Mouse (Mus musculus) midbrain, embryonic 13.5 days (tissue): ENCODE measurements around the gene Trim17. TPM values are rescaled to one million over a fixed set of nuclear protein-coding genes. Genes with fewer than 3 reads are reported as not detected.

ENCODE experiments used
- ATAC-seq: fragments of 200-750 bp; cut with Nextera tagmentation; 2 replicates; pipeline ENCODE4 v1.8.0; 2017; ENCODE audit warnings: mild to moderate bottlenecking, moderate TSS enrichment, moderate library complexity
- H3K27ac ChIP-seq: fragments of 300-500 bp; sonication (generic); 2 replicates; pipeline ENCODE4 v1.5.1; 2015; ENCODE audit warnings: inconsistent platforms, mild to moderate bottlenecking, moderate library complexity
- H3K27me3 ChIP-seq: fragments of 300-500 bp; sonication (generic); 2 replicates; pipeline ENCODE4 v1.6.1; 2015; ENCODE audit warnings: mild to moderate bottlenecking, inconsistent platforms
- H3K36me3 ChIP-seq: fragments of 300-500 bp; sonication (generic); 2 replicates; pipeline ENCODE4 v1.6.1; 2015; ENCODE audit warnings: mild to moderate bottlenecking, inconsistent platforms
- H3K4me1 ChIP-seq: fragments of 300-500 bp; sonication (generic); replicated peaks from 2 replicates; pipeline ENCODE4 v1.6.1; 2015; ENCODE audit warnings: inconsistent platforms
- H3K4me2 ChIP-seq: fragments of 300-500 bp; sonication (generic); replicated peaks from 2 replicates; pipeline ENCODE4 v1.6.1; 2015; ENCODE audit warnings: moderate library complexity, mild to moderate bottlenecking, inconsistent platforms
- H3K4me3 ChIP-seq: fragments of 300-500 bp; sonication (generic); replicated peaks from 2 replicates; pipeline ENCODE4 v1.5.1; 2015; ENCODE audit warnings: mild to moderate bottlenecking, inconsistent platforms
- H3K9ac ChIP-seq: fragments of 300-500 bp; sonication (generic); replicated peaks from 2 replicates; pipeline ENCODE4 v1.6.1; 2015; ENCODE audit warnings: mild to moderate bottlenecking, inconsistent platforms
- H3K9me3 ChIP-seq: fragments of 300-500 bp; sonication (generic); 2 replicates; pipeline ENCODE4 v1.6.1; 2016; ENCODE audit warnings: mild to moderate bottlenecking, inconsistent platforms
- WGBS: fragments of 180-500 bp; shearing (Covaris S2); methylation state at CpG from one replicate; pipeline ENCODE4 v1.1.7; 2015; 5-methylcytosine and 5-hydroxymethylcytosine counted together
- microRNA-seq: library from miRNA; unstranded; fragments of <30 nt; microRNA quantifications from one replicate; pipeline ENCODE4, GENCODE M21; 2016
- polyA plus RNA-seq: library from polyadenylated mRNA; unstranded; fragments of >200 nt; fragmentation: Nextera tagmentation; extraction: Ambion mirVana; gene quantifications from 2 replicates; pipeline ENCODE4 v1.2.1, GENCODE M21; 2015

Trim17 gene
- polyA plus RNA-seq, 1 experiment from 2014 or later: 1.3 TPM

- H3K27ac ChIP-seq: no peak overlapping the region
- no peak overlapping the region for H3K4me3 ChIP-seq
- no peak overlapping the region for H3K9ac ChIP-seq
- ATAC-seq: no peak
- 92% methylated on average over 21 of the region's 21 CpGs for WGBS
- peaks cover 9% of the 10 kb centered on the region for H3K27me3 ChIP-seq
- H3K4me2 ChIP-seq: no peak overlapping the region
- H3K9me3 ChIP-seq: no peaks in the 10 kb centered on the region
- no peaks in the 10 kb centered on the region for H3K4me1 ChIP-seq
- no peaks in the 10 kb centered on the region for H3K36me3 ChIP-seq
Measured at GRCm38 (mm10) chr11:59000635-59001034, 46.1 kb downstream of the Trim17 start.

- Histone ChIP-seq H3K4me1 (no peaks in the 10 kb centered on the region), H3K27me3 (no peaks in the 10 kb centered on the region), H3K36me3 (no peaks in the 10 kb centered on the region), H3K9ac (no peak overlapping the region), H3K4me3 (no peak overlapping the region), H3K9me3 (no peaks in the 10 kb centered on the region), H3K4me2 (no peak overlapping the region), H3K27ac (no peak overlapping the region)
- 80% methylated on average over 7 of the region's 7 CpGs for WGBS
- ATAC-seq: no peak
Measured at GRCm38 (mm10) chr11:59002327-59003079, 48.0 kb downstream of the Trim17 start.

- Histone ChIP-seq H3K9ac (no peak overlapping the region), H3K27ac (no peak overlapping the region), H3K4me1 (no peaks in the 10 kb centered on the region), H3K9me3 (no peaks in the 10 kb centered on the region), H3K4me3 (no peak overlapping the region), H3K27me3 (no peaks in the 10 kb centered on the region), H3K36me3 (no peaks in the 10 kb centered on the region), H3K4me2 (no peak overlapping the region)
- ATAC-seq: no peak
- 33% methylated on average over 9 of the region's 9 CpGs for WGBS
Measured at GRCm38 (mm10) chr11:59015052-59015451, 60.6 kb downstream of the Trim17 start.

Small RNAs within 50 kb of the gene (microRNA-seq; reads per million reads assigned to microRNA genes)
- not detected for gene Gm44313

Other genes starting within 250 kb of the Trim17 start
- not detected in 2 replicates for gene Olfr318, start 230.7 kb upstream of the Trim17 start, polyA plus RNA-seq
- 0.12 and 0.23 TPM in 2 replicates for gene Olfr317, start 215.5 kb upstream of the Trim17 start, polyA plus RNA-seq
- gene Olfr316, start 202.0 kb upstream of the Trim17 start, polyA plus RNA-seq: not detected in 2 replicates
- gene Olfr315, start 181.5 kb upstream of the Trim17 start, polyA plus RNA-seq: not detected in 2 replicates
- not detected in 2 replicates for gene Olfr314, start 171.7 kb upstream of the Trim17 start, polyA plus RNA-seq
- gene Fam183b, start 152.7 kb upstream of the Trim17 start, polyA plus RNA-seq: 2.4 and 7.3 TPM in 2 replicates
- 0.10 TPM in 1 of 2 replicates, not detected in the other for gene Olfr313, start 139.7 kb upstream of the Trim17 start, polyA plus RNA-seq
- not detected in 2 replicates for gene Olfr312, start 125.4 kb upstream of the Trim17 start, polyA plus RNA-seq
- not detected in 2 replicates for gene Olfr311, start 115.4 kb upstream of the Trim17 start, polyA plus RNA-seq
- gene Gm12258, start 107.5 kb upstream of the Trim17 start, polyA plus RNA-seq: 18.5 and 21.3 TPM in 2 replicates
- 12.7 and 14.0 TPM in 2 replicates for gene 2810021J22Rik, start 87.5 kb upstream of the Trim17 start, polyA plus RNA-seq
- gene Zfp39, start 50.5 kb upstream of the Trim17 start, polyA plus RNA-seq: 4.4 and 5.2 TPM in 2 replicates
- gene Btnl10, start 36.8 kb upstream of the Trim17 start, polyA plus RNA-seq: not detected in 2 replicates
- gene Rnf187, start 15.8 kb upstream of the Trim17 start, polyA plus RNA-seq: 453 and 491 TPM in 2 replicates
- 383 and 402 TPM in 2 replicates for gene Hist3h2ba, start 5.8 kb upstream of the Trim17 start, polyA plus RNA-seq
- gene Hist3h2a, start within 50 bp of the Trim17 start, polyA plus RNA-seq: 149 and 155 TPM in 2 replicates
- 18.7 and 21.9 TPM in 2 replicates for gene Trim11, start 23.4 kb downstream of the Trim17 start, polyA plus RNA-seq
- gene Obscn, start 181.7 kb downstream of the Trim17 start, polyA plus RNA-seq: 0.04 and 0.08 TPM in 2 replicates
- 7.2 and 7.6 TPM in 2 replicates for gene Iba57, start 209.1 kb downstream of the Trim17 start, polyA plus RNA-seq
- gene Gjc2, start 228.5 kb downstream of the Trim17 start, polyA plus RNA-seq: 0.35 TPM in 1 of 2 replicates, not detected in the other
- 155 and 159 TPM in 2 replicates for gene Guk1, start 237.5 kb downstream of the Trim17 start, polyA plus RNA-seq
- 95.9 and 96.5 TPM in 2 replicates for gene Mrpl55, start 247.8 kb downstream of the Trim17 start, polyA plus RNA-seq